Mouse (Mus musculus) intestine, embryonic 14.5 days (tissue): ENCODE data around the gene Ly6g6e. TPM values are rescaled to one million over a fixed set of nuclear protein-coding genes. Genes with fewer than 3 reads are reported as not detected.

ENCODE experiments used
- ATAC-seq: fragments of 200-750 bp; cut with Nextera tagmentation; replicated peaks from 2 replicates; pipeline ENCODE4 v1.8.0; 2017; ENCODE audit warnings: low read depth, moderate number of reproducible peaks, moderate TSS enrichment, moderate library complexity; ENCODE audit not compliant: low FRiP score, low TSS enrichment
- DNase-seq: peaks from one replicate; pipeline ENCODE4 v3.0.0-alpha.2; 2018; ENCODE audit warnings: low spot score
- H3K27ac ChIP-seq: fragments of 300-500 bp; sonication (generic); 2 replicates; pipeline ENCODE4 v1.5.1; 2014; ENCODE audit warnings: low read depth, mild to moderate bottlenecking, control low read depth
- H3K27me3 ChIP-seq: fragments of 300-500 bp; sonication (generic); replicated peaks from 2 replicates; pipeline ENCODE4 v1.6.1; 2014; ENCODE audit warnings: low read length, control low read depth; ENCODE audit not compliant: control insufficient read depth, insufficient read depth
- H3K36me3 ChIP-seq: fragments of 300-500 bp; sonication (generic); 2 replicates; pipeline ENCODE4 v1.6.1; 2014; ENCODE audit warnings: low read length, control low read depth; ENCODE audit not compliant: control insufficient read depth, insufficient read depth
- H3K4me1 ChIP-seq: fragments of 300-500 bp; sonication (generic); replicated peaks from 2 replicates; pipeline ENCODE4 v1.6.1; 2014; ENCODE audit warnings: low read length, control low read depth, mixed read lengths; ENCODE audit not compliant: control insufficient read depth, insufficient read depth
- H3K4me2 ChIP-seq: fragments of 300-500 bp; sonication (generic); 2 replicates; pipeline ENCODE4 v1.6.1; 2014; ENCODE audit warnings: low read length
- H3K4me3 ChIP-seq: fragments of 300-500 bp; sonication (generic); 2 replicates; pipeline ENCODE4 v1.5.1; 2014; ENCODE audit warnings: low read depth, low read length, control low read depth, mixed read lengths
- H3K9ac ChIP-seq: fragments of 300-500 bp; sonication (generic); 2 replicates; pipeline ENCODE4 v1.6.1; 2014; ENCODE audit warnings: mild to moderate bottlenecking, low read length
- H3K9me3 ChIP-seq: fragments of 300-500 bp; sonication (generic); 2 replicates; pipeline ENCODE4 v1.6.1; 2016; ENCODE audit warnings: low read length, control low read depth; ENCODE audit not compliant: control insufficient read depth
- WGBS: fragments of 180-500 bp; shearing (Covaris S2); extraction: QIAGEN DNeasy Blood & Tissue Kit; methylation state at CpG from one replicate; pipeline ENCODE4 v1.1.7; 2014; 5-methylcytosine and 5-hydroxymethylcytosine counted together
- polyA plus RNA-seq: library from polyadenylated mRNA; unstranded; fragments of >200 nt; fragmentation: Nextera tagmentation; extraction: Ambion mirVana; gene quantifications from 2 replicates; pipeline ENCODE4 v1.2.1, GENCODE M21; 2014

The Ly6g6e gene
- polyA plus RNA-seq, 1 experiment from 2014 or later = 2.8 TPM

- ATAC-seq (peak; percentile 78), DNase-seq (peak; percentile 84)
- 2% methylated on average over 47 of the region's 48 CpGs for WGBS
- Histone ChIP-seq H3K9me3 (no peaks in the 10 kb centered on the region), H3K4me1 (peaks cover 24% of the 10 kb centered on the region), H3K36me3 (peaks cover 20% of the 10 kb centered on the region), H3K27me3 (peaks cover 9% of the 10 kb centered on the region; the same call in 1 of the 2 replicates), H3K4me3 (peak within 1 kb of the TSS; percentile 25), H3K27ac (peak within 1 kb of the TSS; percentile 29; the same call in 1 of the 2 replicates), H3K4me2 (peak within 1 kb of the TSS; percentile 71), H3K9ac (peak within 1 kb of the TSS; percentile 31)
Observed at GRCm38 (mm10) chr17:35064951-35065947, 11.5 kb upstream of the Ly6g6e start, which contains the start of gene Ly6g6c. TSS of gene Ly6g6c (plus strand) at chr17:35065388.

GRCm38 (mm10) chr17:35066084-35066483 lies 10.6 kb upstream of the Ly6g6e start, which contains the start of gene Mpig6b:
TSS of gene Mpig6b (minus strand) at chr17:35066184.
- H3K9me3 ChIP-seq = no peaks in the 10 kb centered on the region
- WGBS = 53% methylated on average over 10 of the region's 10 CpGs

GRCm38 (mm10) chr17:35068213-35068914 lies 8.3 kb upstream of the Ly6g6e start:
- ATAC-seq (no peak), DNase-seq (no peak)
- peaks cover 9% of the 10 kb centered on the region; the same call in 1 of the 2 replicates for H3K27me3 ChIP-seq
- 76% methylated on average over 17 of the region's 17 CpGs for WGBS
- no peak overlapping the region for H3K4me2 ChIP-seq
- H3K9ac ChIP-seq = no peak overlapping the region
- no peaks in the 10 kb centered on the region for H3K9me3 ChIP-seq
- H3K4me3 ChIP-seq = no peak overlapping the region
- H3K36me3 ChIP-seq = no peaks in the 10 kb centered on the region
- H3K4me1 ChIP-seq = peaks cover 17% of the 10 kb centered on the region; the same call in 1 of the 2 replicates
- H3K27ac ChIP-seq = no peak overlapping the region

More at GRCm38 (mm10) chr17:35066084-35066483, 10.6 kb upstream of the Ly6g6e start, which contains the start of gene Mpig6b:
- Histone ChIP-seq H3K27me3 (peaks cover 9% of the 10 kb centered on the region; the same call in 1 of the 2 replicates), H3K27ac (0 out of 2 replicates have a peak within 1 kb of the TSS, but pooled peaks have one; percentile 29), H3K36me3 (peaks cover 12% of the 10 kb centered on the region), H3K4me2 (peak within 1 kb of the TSS; percentile 71), H3K9ac (peak within 1 kb of the TSS; percentile 31), H3K4me3 (peak within 1 kb of the TSS; percentile 25), H3K4me1 (peaks cover 17% of the 10 kb centered on the region; the same call in 1 of the 2 replicates)
- ATAC-seq (no peak), DNase-seq (no peak)

GRCm38 (mm10) chr17:35070556-35071229 lies 6.0 kb upstream of the Ly6g6e start:
- Histone ChIP-seq H3K27ac (no peak overlapping the region), H3K4me1 (peaks cover 4% of the 10 kb centered on the region; the same call in 1 of the 2 replicates), H3K4me2 (no peak overlapping the region), H3K4me3 (no peak overlapping the region), H3K9ac (no peak overlapping the region), H3K27me3 (peaks cover 9% of the 10 kb centered on the region; the same call in 1 of the 2 replicates), H3K9me3 (no peaks in the 10 kb centered on the region), H3K36me3 (no peaks in the 10 kb centered on the region)
- DNase-seq = no peak
- ATAC-seq = no peak
- 42% methylated on average over 6 of the region's 6 CpGs for WGBS

- WGBS = 78% methylated on average over 9 of the region's 9 CpGs
Observed at GRCm38 (mm10) chr17:35071454-35071853, 5.2 kb upstream of the Ly6g6e start.

GRCm38 (mm10) chr17:35074097-35074496 lies 2.6 kb upstream of the Ly6g6e start:
- Histone ChIP-seq H3K27ac (peak overlapping the region; percentile 8; the same call in 1 of the 2 replicates), H3K9me3 (no peaks in the 10 kb centered on the region), H3K4me3 (no peak overlapping the region; the same call in 1 of the 2 replicates), H3K4me2 (peak overlapping the region; percentile 26), H3K36me3 (no peaks in the 10 kb centered on the region), H3K9ac (peak overlapping the region; percentile 11; the same call in 1 of the 2 replicates), H3K27me3 (no peaks in the 10 kb centered on the region), H3K4me1 (peaks cover 10% of the 10 kb centered on the region)
- 42% methylated on average over 17 of the region's 17 CpGs for WGBS
- ATAC-seq (0 out of 2 replicates have a peak, but pooled peaks have one; percentile 42), DNase-seq (peak; percentile 67)

More at GRCm38 (mm10) chr17:35071454-35071853, 5.2 kb upstream of the Ly6g6e start:
- no peak for ATAC-seq
- Histone ChIP-seq H3K4me1 (peaks cover 6% of the 10 kb centered on the region), H3K36me3 (no peaks in the 10 kb centered on the region), H3K27ac (no peak overlapping the region), H3K27me3 (peaks cover 4% of the 10 kb centered on the region; the same call in 1 of the 2 replicates), H3K9ac (no peak overlapping the region), H3K9me3 (no peaks in the 10 kb centered on the region), H3K4me2 (no peak overlapping the region), H3K4me3 (no peak overlapping the region)
- DNase-seq = no peak

- no peak overlapping the region; the same call in 1 of the 2 replicates for H3K4me3 ChIP-seq
- no peaks in the 10 kb centered on the region for H3K36me3 ChIP-seq
- no peaks in the 10 kb centered on the region for H3K27me3 ChIP-seq
- H3K4me1 ChIP-seq = peaks cover 10% of the 10 kb centered on the region
- DNase-seq (no peak), ATAC-seq (no peak)
- no peak overlapping the region for H3K9ac ChIP-seq
- H3K4me2 ChIP-seq = peak overlapping the region; percentile 33
- WGBS = 25% methylated on average over 2 of the region's 2 CpGs
- H3K27ac ChIP-seq = peak overlapping the region; percentile 7; the same call in 1 of the 2 replicates
- no peaks in the 10 kb centered on the region for H3K9me3 ChIP-seq
Observed at GRCm38 (mm10) chr17:35077285-35077684, 583 bp downstream of the Ly6g6e start.
